Mouse (Mus musculus) heart, postnatal 0 days (tissue): ENCODE data around the gene Ccpg1.

Experiments
- CTCF ChIP-seq: IDR thresholded peaks from 2 replicates; pipeline ENCODE4 v1.5.1; 2016; ENCODE audit warnings: antibody characterized with exemption, control low read depth, low read depth
- EP300 ChIP-seq: IDR thresholded peaks from 2 replicates; pipeline ENCODE4 v1.6.1; 2016; ENCODE audit warnings: antibody characterized with exemption, low read depth

- no peak for TF ChIP-seq CTCF
- TF ChIP-seq EP300, result no peak
These were observed 65.4 kb downstream of the Ccpg1 start for GRCm38 (mm10) chr9:73050606-73051005.
